Mouse (Mus musculus) midbrain, embryonic 15.5 days (tissue): ENCODE results near the gene Ern1. TPM values are rescaled to one million over a fixed set of nuclear protein-coding genes. Genes with fewer than 3 reads are reported as not detected.

ENCODE experiments used
- ATAC-seq: fragments of 200-750 bp; cut with Nextera tagmentation; replicated peaks from 2 replicates; pipeline ENCODE4 v1.8.0; 2017; ENCODE audit warnings: moderate TSS enrichment
- H3K27ac ChIP-seq: fragments of 300-500 bp; sonication (generic); 2 replicates; pipeline ENCODE4 v1.5.1; 2015; ENCODE audit warnings: mild to moderate bottlenecking, inconsistent platforms
- H3K27me3 ChIP-seq: fragments of 300-500 bp; sonication (generic); replicated peaks from 2 replicates; pipeline ENCODE4 v1.6.1; 2015; ENCODE audit warnings: inconsistent platforms
- H3K36me3 ChIP-seq: fragments of 300-500 bp; sonication (generic); replicated peaks from 2 replicates; pipeline ENCODE4 v1.6.1; 2015; ENCODE audit warnings: inconsistent platforms
- H3K4me1 ChIP-seq: fragments of 300-500 bp; sonication (generic); 2 replicates; pipeline ENCODE4 v1.6.1; 2015; ENCODE audit warnings: inconsistent platforms
- H3K4me2 ChIP-seq: fragments of 300-500 bp; sonication (generic); 2 replicates; pipeline ENCODE4 v1.6.1; 2015; ENCODE audit warnings: inconsistent platforms, mild to moderate bottlenecking, moderate library complexity
- H3K4me3 ChIP-seq: fragments of 300-500 bp; sonication (generic); 2 replicates; pipeline ENCODE4 v1.5.1; 2015; ENCODE audit warnings: mild to moderate bottlenecking, inconsistent platforms
- H3K9ac ChIP-seq: fragments of 300-500 bp; sonication (generic); 2 replicates; pipeline ENCODE4 v1.6.1; 2015; ENCODE audit warnings: mild to moderate bottlenecking, inconsistent platforms
- H3K9me3 ChIP-seq: fragments of 300-500 bp; sonication (generic); 2 replicates; pipeline ENCODE4 v1.6.1; 2016; ENCODE audit warnings: inconsistent platforms
- WGBS: fragments of 180-500 bp; shearing (Covaris S2); methylation state at CpG from one replicate; pipeline ENCODE4 v1.1.7; 2015; ENCODE audit warnings: mixed read lengths; 5-methylcytosine and 5-hydroxymethylcytosine counted together
- polyA plus RNA-seq: library from polyadenylated mRNA; unstranded; fragments of >200 nt; fragmentation: Nextera tagmentation; extraction: Ambion mirVana; gene quantifications from 2 replicates; pipeline ENCODE4 v1.2.1, GENCODE M21; 2015

Ern1 gene
- polyA plus RNA-seq, result 6.0 and 7.6 TPM in 2 replicates

DNA sequence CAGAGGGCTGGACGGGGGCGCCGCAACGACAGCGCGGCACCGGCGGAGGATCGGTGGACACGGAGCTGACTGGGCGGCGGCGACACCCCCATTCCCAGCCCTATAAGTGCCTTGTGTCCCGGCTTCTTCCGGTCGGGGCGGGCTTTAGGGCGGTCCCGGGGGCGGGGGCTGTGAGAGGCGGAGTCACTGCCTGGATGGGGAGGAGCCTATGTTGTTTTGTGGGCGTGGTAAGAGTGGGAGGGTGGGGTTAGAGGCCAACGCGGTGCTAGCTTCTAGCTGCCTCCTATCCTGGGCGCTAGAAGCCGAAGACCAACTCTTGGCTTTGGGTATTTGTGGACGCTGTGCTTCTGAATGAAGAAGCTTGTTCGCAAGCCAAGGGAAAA is at the start of gene Ern1:
Gene Ern1 (minus strand): TSS at position 120 of the 383 bp plus-strand sequence.
- Histone ChIP-seq H3K36me3 (no peaks in the 10 kb centered on the region), H3K27ac (peak within 1 kb of the TSS; percentile 81), H3K9me3 (no peaks in the 10 kb centered on the region), H3K4me2 (peak within 1 kb of the TSS; percentile 84), H3K27me3 (no peaks in the 10 kb centered on the region), H3K4me3 (peak within 1 kb of the TSS; percentile 97), H3K9ac (peak within 1 kb of the TSS; percentile 84), H3K4me1 (peaks cover 13% of the 10 kb centered on the region)
- under 1% methylated on average over 26 of the region's 28 CpGs for WGBS
- ATAC-seq, result peak; percentile 98

- 31% methylated on average over 11 of the region's 11 CpGs for WGBS
- peak; percentile 69 for ATAC-seq
- no peak overlapping the region for H3K4me3 ChIP-seq
- H3K4me1 ChIP-seq, result peaks cover 11% of the 10 kb centered on the region
- no peaks in the 10 kb centered on the region for H3K9me3 ChIP-seq
- no peaks in the 10 kb centered on the region for H3K27me3 ChIP-seq
- no peak overlapping the region for H3K4me2 ChIP-seq
- no peak overlapping the region for H3K9ac ChIP-seq
- no peaks in the 10 kb centered on the region for H3K36me3 ChIP-seq
- H3K27ac ChIP-seq, result peak overlapping the region; percentile 73
These were observed 48.7 kb upstream of the Ern1 start for GRCm38 (mm10) chr11:106536253-106536912.

- Histone ChIP-seq H3K4me2 (no peak overlapping the region), H3K9me3 (no peaks in the 10 kb centered on the region), H3K36me3 (no peaks in the 10 kb centered on the region), H3K9ac (no peak overlapping the region), H3K4me3 (no peak overlapping the region), H3K4me1 (peaks cover 11% of the 10 kb centered on the region), H3K27me3 (no peaks in the 10 kb centered on the region), H3K27ac (peak overlapping the region; percentile 73)
- ATAC-seq, result peak; percentile 33; the same call in 1 of the 2 replicates
- 82% methylated on average over 9 of the region's 9 CpGs for WGBS
These were observed 48.1 kb upstream of the Ern1 start for GRCm38 (mm10) chr11:106535660-106536252.

- Histone ChIP-seq H3K27me3 (no peaks in the 10 kb centered on the region), H3K27ac (no peak overlapping the region), H3K4me1 (peaks cover 11% of the 10 kb centered on the region), H3K9ac (no peak overlapping the region), H3K9me3 (no peaks in the 10 kb centered on the region), H3K4me2 (no peak overlapping the region), H3K4me3 (no peak overlapping the region), H3K36me3 (no peaks in the 10 kb centered on the region)
- WGBS, result 52% methylated on average over 9 of the region's 9 CpGs
- no peak for ATAC-seq
These were observed 44.7 kb upstream of the Ern1 start for GRCm38 (mm10) chr11:106532248-106532790.

- Histone ChIP-seq H3K27ac (no peak overlapping the region), H3K4me1 (no peaks in the 10 kb centered on the region), H3K27me3 (no peaks in the 10 kb centered on the region), H3K4me2 (no peak overlapping the region), H3K36me3 (no peaks in the 10 kb centered on the region), H3K9me3 (no peaks in the 10 kb centered on the region), H3K9ac (no peak overlapping the region), H3K4me3 (no peak overlapping the region)
- ATAC-seq, result no peak
- WGBS, result 81% methylated on average over 5 of the region's 5 CpGs
These were observed 42.1 kb upstream of the Ern1 start for GRCm38 (mm10) chr11:106529786-106530185.

- H3K4me1 ChIP-seq, result no peaks in the 10 kb centered on the region
- 49% methylated on average over 4 of the region's 4 CpGs for WGBS
- no peak overlapping the region for H3K4me3 ChIP-seq
- H3K9me3 ChIP-seq, result no peaks in the 10 kb centered on the region
- no peaks in the 10 kb centered on the region for H3K27me3 ChIP-seq
- H3K9ac ChIP-seq, result no peak overlapping the region
- H3K4me2 ChIP-seq, result no peak overlapping the region
- H3K36me3 ChIP-seq, result no peaks in the 10 kb centered on the region
- ATAC-seq, result no peak
- H3K27ac ChIP-seq, result no peak overlapping the region
These were observed 41.5 kb upstream of the Ern1 start for GRCm38 (mm10) chr11:106529113-106529512.

- H3K27ac ChIP-seq, result no peak overlapping the region
- H3K9me3 ChIP-seq, result no peaks in the 10 kb centered on the region
- ATAC-seq, result no peak
- H3K36me3 ChIP-seq, result no peaks in the 10 kb centered on the region
- WGBS, result 6% methylated on average over 1 of the region's 1 CpGs
- H3K4me2 ChIP-seq, result no peak overlapping the region
- no peak overlapping the region for H3K4me3 ChIP-seq
- H3K27me3 ChIP-seq, result no peaks in the 10 kb centered on the region
- H3K4me1 ChIP-seq, result no peaks in the 10 kb centered on the region
- H3K9ac ChIP-seq, result no peak overlapping the region
These were observed 40.3 kb upstream of the Ern1 start for GRCm38 (mm10) chr11:106527926-106528325.

DNA sequence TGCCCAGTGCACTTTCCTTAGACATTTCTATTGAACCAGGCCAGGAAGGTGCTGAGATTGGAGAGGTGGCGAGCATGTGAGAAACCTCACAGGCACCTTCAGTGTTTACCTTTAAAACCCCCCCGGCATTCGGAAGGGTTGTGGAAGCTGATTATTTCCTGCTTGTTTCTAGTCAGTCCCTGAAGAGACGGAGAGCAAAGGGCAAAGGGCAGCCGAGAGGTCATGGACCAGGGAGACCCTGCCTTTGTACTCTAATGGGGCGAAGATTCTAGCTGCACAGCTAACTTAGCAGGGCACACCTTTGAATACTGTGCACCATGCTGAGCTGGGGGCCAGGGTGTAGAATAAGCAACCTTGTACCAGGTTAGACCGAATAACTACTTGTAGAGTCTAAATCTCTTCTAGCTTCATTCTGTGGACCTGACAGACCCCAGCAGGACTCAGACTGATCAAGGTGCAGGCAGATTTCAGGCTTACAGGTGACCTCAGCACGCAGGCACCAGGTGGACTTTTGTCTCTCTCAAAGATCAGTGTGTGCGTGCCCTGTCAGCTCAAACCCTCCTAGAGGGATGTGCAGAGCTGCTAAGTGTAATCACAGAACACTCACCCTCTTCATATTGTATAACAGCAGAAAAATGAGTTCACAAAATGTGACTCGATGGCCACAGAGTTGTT is 39.6 kb upstream of the Ern1 start:
- 41% methylated on average over 10 of the region's 10 CpGs for WGBS

DNA sequence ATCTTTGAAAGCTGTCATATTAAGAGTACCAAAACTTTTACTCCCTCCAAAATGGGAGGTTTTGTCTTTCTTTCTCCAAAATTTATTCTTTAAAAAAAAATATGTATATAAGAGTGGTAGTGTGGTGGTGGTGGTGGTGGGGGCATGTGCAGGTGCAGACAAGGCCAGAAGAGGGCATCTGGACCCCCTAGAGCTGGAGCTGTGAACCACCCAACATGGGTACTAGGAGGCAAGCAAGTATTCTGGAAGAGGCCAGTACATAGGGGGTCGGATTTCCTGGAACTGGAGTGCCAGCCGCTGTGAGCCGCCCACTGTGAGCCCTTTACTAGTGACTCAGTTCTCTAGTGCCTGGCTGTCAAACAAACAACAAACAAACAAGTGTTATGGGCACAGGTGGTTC is 34.9 kb upstream of the Ern1 start:
- H3K27ac ChIP-seq, result no peak overlapping the region
- no peaks in the 10 kb centered on the region for H3K9me3 ChIP-seq
- no peaks in the 10 kb centered on the region for H3K27me3 ChIP-seq
- H3K4me1 ChIP-seq, result 0 out of 2 replicates have a peak, but pooled peaks cover 5% of the 10 kb centered on the region
- WGBS, result 54% methylated on average over 3 of the region's 3 CpGs
- ATAC-seq, result no peak
- H3K4me2 ChIP-seq, result no peak overlapping the region
- H3K9ac ChIP-seq, result no peak overlapping the region
- no peaks in the 10 kb centered on the region for H3K36me3 ChIP-seq
- H3K4me3 ChIP-seq, result no peak overlapping the region

More for the DNA sequence above, 39.6 kb upstream of the Ern1 start:
- no peaks in the 10 kb centered on the region for H3K9me3 ChIP-seq
- H3K4me2 ChIP-seq, result no peak overlapping the region
- no peaks in the 10 kb centered on the region for H3K4me1 ChIP-seq
- H3K27me3 ChIP-seq, result no peaks in the 10 kb centered on the region
- H3K9ac ChIP-seq, result no peak overlapping the region
- no peak for ATAC-seq
- no peak overlapping the region for H3K27ac ChIP-seq
- H3K36me3 ChIP-seq, result no peaks in the 10 kb centered on the region
- no peak overlapping the region for H3K4me3 ChIP-seq

GRCm38 (mm10) chr11:106521612-106522011 is 34.0 kb upstream of the Ern1 start:
- H3K4me1 ChIP-seq, result 0 out of 2 replicates have a peak, but pooled peaks cover 5% of the 10 kb centered on the region
- H3K4me2 ChIP-seq, result no peak overlapping the region
- H3K9ac ChIP-seq, result no peak overlapping the region
- no peak for ATAC-seq
- H3K36me3 ChIP-seq, result no peaks in the 10 kb centered on the region
- no peak overlapping the region for H3K27ac ChIP-seq
- H3K4me3 ChIP-seq, result no peak overlapping the region
- WGBS, result 25% methylated on average over 4 of the region's 4 CpGs
- no peaks in the 10 kb centered on the region for H3K27me3 ChIP-seq
- H3K9me3 ChIP-seq, result no peaks in the 10 kb centered on the region

- Histone ChIP-seq H3K9ac (no peak overlapping the region), H3K4me2 (no peak overlapping the region)
- ATAC-seq, result no peak
These were observed 32.8 kb upstream of the Ern1 start for GRCm38 (mm10) chr11:106520404-106520803.

GRCm38 (mm10) chr11:106519519-106519918 is 31.9 kb upstream of the Ern1 start:
- 31% methylated on average over 4 of the region's 4 CpGs for WGBS
- Histone ChIP-seq H3K4me2 (no peak overlapping the region), H3K9me3 (no peaks in the 10 kb centered on the region), H3K4me3 (no peak overlapping the region), H3K9ac (no peak overlapping the region), H3K4me1 (peaks cover 12% of the 10 kb centered on the region; the same call in 1 of the 2 replicates), H3K27me3 (no peaks in the 10 kb centered on the region), H3K36me3 (no peaks in the 10 kb centered on the region), H3K27ac (no peak overlapping the region)
- ATAC-seq, result 0 out of 2 replicates have a peak, but pooled peaks have one; percentile 27

More at GRCm38 (mm10) chr11:106520404-106520803, 32.8 kb upstream of the Ern1 start:
- Histone ChIP-seq H3K27ac (no peak overlapping the region), H3K9me3 (no peaks in the 10 kb centered on the region), H3K4me3 (no peak overlapping the region), H3K4me1 (peaks cover 8% of the 10 kb centered on the region; the same call in 1 of the 2 replicates), H3K36me3 (no peaks in the 10 kb centered on the region), H3K27me3 (no peaks in the 10 kb centered on the region)
- WGBS, result 22% methylated on average over 3 of the region's 3 CpGs
